Mouse (Mus musculus) lung, adult 2 months (tissue): Measurements from ENCODE around the gene Gm10563.

Source experiments
- CTCF ChIP-seq: fragments of 200-500 bp; IDR thresholded peaks from 2 replicates; pipeline ENCODE4 v1.5.1; 2011; ENCODE audit warnings: mild to moderate bottlenecking, low read length, control low read depth; ENCODE audit not compliant: insufficient read depth
- POLR2A ChIP-seq: fragments of 200-500 bp; IDR thresholded peaks from 2 replicates; pipeline ENCODE4 v1.6.1; 2011; ENCODE audit warnings: low read depth, mild to moderate bottlenecking, control low read depth, low read length, borderline replicate concordance; ENCODE audit errors: extremely low read depth

DNA sequence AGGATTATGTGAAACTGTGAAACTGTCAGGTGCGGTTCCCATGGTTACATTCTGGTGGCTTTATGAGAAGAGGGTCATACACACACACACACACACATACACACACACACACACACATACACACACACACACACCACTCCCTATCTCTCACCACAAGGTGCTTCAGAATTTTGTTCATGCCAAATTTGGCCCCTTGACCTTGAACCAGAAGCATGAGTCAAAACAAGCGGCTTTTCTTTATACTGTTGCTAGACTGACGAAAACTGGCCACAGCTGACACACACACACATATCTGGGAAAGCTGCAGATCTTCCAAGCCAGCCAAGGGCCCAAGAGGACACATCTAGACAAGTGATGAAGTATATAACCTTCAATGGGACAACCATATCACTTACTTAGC, 49.4 kb downstream of the Gm10563 start:
- TF ChIP-seq CTCF = no peak
- no peak for TF ChIP-seq POLR2A
